Mouse (Mus musculus) embryonic fibroblast, embryonic 13.5 days (primary cell): ENCODE measurements at regions not wholly inside any gene's neighbourhood (a gene's known extent, or its start where the extent isn't known, plus 50 kb on each side); places are given as distances from the start of the nearest gene placed in this dataset.

ENCODE experiments used
- H3K27ac ChIP-seq: 2 replicates; pipeline ENCODE4 v1.5.1; 2012; ENCODE audit warnings: low read length, control low read depth, inconsistent platforms; ENCODE audit not compliant: insufficient read depth
- H3K4me1 ChIP-seq: 2 replicates; pipeline ENCODE4 v1.6.1; 2011; ENCODE audit warnings: low read length; ENCODE audit not compliant: control insufficient read depth, insufficient read depth
- H3K4me3 ChIP-seq: 2 replicates; pipeline ENCODE4 v1.5.1; 2011; ENCODE audit warnings: mild to moderate bottlenecking, control low read depth, low read length; ENCODE audit not compliant: insufficient read depth
- CTCF ChIP-seq: IDR thresholded peaks from 2 replicates; pipeline ENCODE4 v1.5.1; 2011; ENCODE audit warnings: mild to moderate bottlenecking, control low read depth, low read length, moderate library complexity, borderline replicate concordance; ENCODE audit not compliant: insufficient read depth
- POLR2A ChIP-seq: IDR thresholded peaks from 2 replicates; pipeline ENCODE4 v1.6.1; 2011; ENCODE audit warnings: low read depth, mild to moderate bottlenecking, control low read depth, low read length, moderate library complexity

GRCm38 (mm10) chr10:99927913-99928312 lies 87.5 kb upstream of the Kitl start:
- H3K4me1 ChIP-seq = no peaks in the 10 kb centered on the region; the same call in 1 of the 2 replicates
- no peak overlapping the region for H3K27ac ChIP-seq
- H3K4me3 ChIP-seq = no peak overlapping the region
- no peak for TF ChIP-seq POLR2A
- TF ChIP-seq CTCF = no peak

GRCm38 (mm10) chr10:99926327-99926954 lies 89.0 kb upstream of the Kitl start:
- no peak overlapping the region for H3K27ac ChIP-seq
- TF ChIP-seq POLR2A (no peak), CTCF (no peak)
- H3K4me1 ChIP-seq = no peaks in the 10 kb centered on the region; the same call in 1 of the 2 replicates
- H3K4me3 ChIP-seq = no peak overlapping the region

- TF ChIP-seq POLR2A (no peak), CTCF (no peak)
- H3K4me1 ChIP-seq = no peaks in the 10 kb centered on the region; the same call in 1 of the 2 replicates
Observed at GRCm38 (mm10) chr10:99924541-99924940, 90.9 kb upstream of the Kitl start.

GRCm38 (mm10) chr10:99919925-99920324 lies 95.5 kb upstream of the Kitl start:
- Histone ChIP-seq H3K4me3 (no peak overlapping the region), H3K4me1 (no peaks in the 10 kb centered on the region; the same call in 1 of the 2 replicates), H3K27ac (no peak overlapping the region)
- no peak for TF ChIP-seq POLR2A
- no peak for TF ChIP-seq CTCF

More at GRCm38 (mm10) chr10:99924541-99924940, 90.9 kb upstream of the Kitl start:
- no peak overlapping the region for H3K27ac ChIP-seq
- no peak overlapping the region for H3K4me3 ChIP-seq

- TF ChIP-seq CTCF (no peak), POLR2A (no peak)
- no peaks in the 10 kb centered on the region for H3K4me1 ChIP-seq
- H3K4me3 ChIP-seq = no peak overlapping the region
- H3K27ac ChIP-seq = no peak overlapping the region
Observed at GRCm38 (mm10) chr10:99918567-99919320, 96.7 kb upstream of the Kitl start.

- Histone ChIP-seq H3K4me1 (peaks cover 7% of the 10 kb centered on the region; the same call in 1 of the 2 replicates), H3K4me3 (no peak overlapping the region), H3K27ac (no peak overlapping the region)
- TF ChIP-seq POLR2A = no peak
- no peak for TF ChIP-seq CTCF
Observed at GRCm38 (mm10) chr10:99913846-99914187, 101.6 kb upstream of the Kitl start.

- no peak for TF ChIP-seq CTCF
- TF ChIP-seq POLR2A = no peak
- H3K4me3 ChIP-seq = 0 out of 2 replicates have a peak overlapping the region, but pooled peaks have one; percentile 8
- peaks cover 7% of the 10 kb centered on the region; the same call in 1 of the 2 replicates for H3K4me1 ChIP-seq
- H3K27ac ChIP-seq = no peak overlapping the region
Observed at GRCm38 (mm10) chr10:99913001-99913845, 102.2 kb upstream of the Kitl start.

GRCm38 (mm10) chr10:99910011-99910723 lies 105.3 kb upstream of the Kitl start:
- no peak overlapping the region for H3K4me3 ChIP-seq
- peaks cover 7% of the 10 kb centered on the region; the same call in 1 of the 2 replicates for H3K4me1 ChIP-seq
- TF ChIP-seq CTCF (no peak), POLR2A (no peak)
- H3K27ac ChIP-seq = peak overlapping the region; percentile 53

- no peak for TF ChIP-seq POLR2A
- no peak for TF ChIP-seq CTCF
Observed at GRCm38 (mm10) chr10:99908044-99908443, 107.4 kb upstream of the Kitl start.

More at GRCm38 (mm10) chr10:99908044-99908443, 107.4 kb upstream of the Kitl start:
- no peak overlapping the region for H3K27ac ChIP-seq
- H3K4me1 ChIP-seq = peaks cover 7% of the 10 kb centered on the region; the same call in 1 of the 2 replicates
- H3K4me3 ChIP-seq = no peak overlapping the region
